14 mouse cellular contexts compared by ENCODE assay signal in genomic region chr9:95805449-95805848, GRCm38 (mm10). TPM values are rescaled to one million over a fixed set of nuclear protein-coding genes. Genes with fewer than 3 reads are reported as not detected.
DNase-seq lines count a peak whose midpoint lies in the region; ATAC-seq and TF ChIP-seq lines count a peak whose summit lies in the region.
"Had no signal": no experiment of that assay in that cellular context is flagged by ENCODE, and none has a peak within 500 bp of the region (broad histone marks: within the 10 kb centered on the region; RNA-seq: fewer than 3 reads in every experiment).

No protein-coding gene starts in this region.

- H3K9ac ChIP-seq in intestine, postnatal 0 days (ENCODE audit: low read depth, low read length) = no peak overlapping the region
- H3K9ac ChIP-seq: hindbrain, embryonic 12.5 days; limb, embryonic 15.5 days had no signal

- peak; percentile 34 for DNase-seq in cerebellum, adult 11-12 months
- DNase-seq in R1 (ENCODE audit: low read depth, low spot score) = peak; percentile 84
- DNase-seq in heart, adult 9 months (ENCODE audit: low spot score in 2 of 2) = peak; percentile 2 to 29
- no peak for DNase-seq in thymus, postnatal 36 days
- DNase-seq in urinary bladder, postnatal 10 days (ENCODE audit: low spot score) = no peak
- DNase-seq: adrenal gland, postnatal 10 days; kidney, adult 9 months had no signal

- ATAC-seq in cerebellum, adult (ENCODE audit: insufficient number of reproducible peaks, low FRiP score, low TSS enrichment) = no peak
- ATAC-seq in intestine, postnatal 0 days = peak; percentile 70
- ATAC-seq in monocyte, adult 5-6 weeks (replicated peaks; ENCODE audit: insufficient number of reproducible peaks, low FRiP score, low TSS enrichment, poor library complexity, severe bottlenecking) = no peak

- no peaks in the 10 kb centered on the region for H3K36me3 ChIP-seq in intestine, postnatal 0 days (ENCODE audit: control insufficient read depth, insufficient read depth)
- H3K36me3 ChIP-seq: hindbrain, embryonic 12.5 days; limb, embryonic 15.5 days had no signal

- peaks cover 2% of the 10 kb centered on the region; the same call in 1 of the 2 replicates for H3K4me1 ChIP-seq in intestine, postnatal 0 days (replicated peaks; ENCODE audit: control insufficient read depth, insufficient read depth, low read length)
- H3K4me1 ChIP-seq: hindbrain, embryonic 12.5 days; limb, embryonic 15.5 days had no signal

- TF ChIP-seq CTCF in intestine, postnatal 0 days (IDR thresholded peaks at IDR 0.05; ENCODE audit: low read depth) = no peak

- H3K4me3 ChIP-seq in intestine, postnatal 0 days (ENCODE audit: low read depth, low read length) = no peak overlapping the region
- H3K4me3 ChIP-seq: hindbrain, embryonic 12.5 days; limb, embryonic 15.5 days had no signal

- H3K4me2 ChIP-seq in intestine, postnatal 0 days (replicated peaks; ENCODE audit: low read depth) = peak overlapping the region; percentile 37
- H3K4me2 ChIP-seq: hindbrain, embryonic 12.5 days; limb, embryonic 15.5 days had no signal

- H3K27ac ChIP-seq in intestine, postnatal 0 days (ENCODE audit: low read depth, low read length) = peak overlapping the region; percentile 41; the same call in 1 of the 2 replicates
- H3K27ac ChIP-seq: hindbrain, embryonic 12.5 days; limb, embryonic 15.5 days; macrophage had no signal

- 59% methylated on average over 12 of the region's 12 CpGs for WGBS in intestine, postnatal 0 days

- no peaks in the 10 kb centered on the region for H3K9me3 ChIP-seq in intestine, postnatal 0 days (ENCODE audit: control insufficient read depth)
- H3K9me3 ChIP-seq: hindbrain, embryonic 12.5 days; limb, embryonic 15.5 days had no signal

- no peaks in the 10 kb centered on the region for H3K27me3 ChIP-seq in intestine, postnatal 0 days (replicated peaks; ENCODE audit: control insufficient read depth, insufficient read depth, low read length)
- H3K27me3 ChIP-seq: hindbrain, embryonic 12.5 days; limb, embryonic 15.5 days had no signal

RNA-seq across cellular contexts. Expression of gene Pls1, which starts 39.7 kb away (rescaled TPM):
- polyA plus RNA-seq in intestine, postnatal 0 days (2015; fragmentation: Nextera tagmentation; extraction: Ambion mirVana) = 512 and 547 TPM in 2 replicates
- 5.4 to 6.1 TPM in 2 of 3 replicates, not detected in the other for total RNA-seq in monocyte, adult 5-6 weeks (2017)

RNA-seq across cellular contexts. Expression of gene Atr, which starts 51.9 kb away (rescaled TPM):
- 4.3 and 5.0 TPM in 2 replicates for polyA plus RNA-seq in intestine, postnatal 0 days (2015; fragmentation: Nextera tagmentation; extraction: Ambion mirVana)
- 23.9 to 50.2 TPM (median 25.4 TPM) in 3 replicates for total RNA-seq in monocyte, adult 5-6 weeks (2017)

RNA-seq across cellular contexts. Expression of gene Trpc1, which starts 55.3 kb away (rescaled TPM):
- 1.8 and 2.0 TPM in 2 replicates for polyA plus RNA-seq in intestine, postnatal 0 days (2015; fragmentation: Nextera tagmentation; extraction: Ambion mirVana)
- total RNA-seq in monocyte, adult 5-6 weeks (2017) = 0.57 to 1.4 TPM (median 0.64 TPM) in 3 replicates
- total RNA-seq: common myeloid progenitor, adult 5-6 weeks had no signal
- polyA plus RNA-seq: macrophage had no signal

Comparison
In these comparisons a context has a peak if more than half of its experiments do, and no peak if none do; other contexts are left out.
1. DNase-seq: peak in cerebellum, adult 11-12 months (single experiment), R1 (single experiment) and heart, adult 9 months (2 of 2); none in thymus, postnatal 36 days (0 of 2) and urinary bladder, postnatal 10 days (single experiment).